Mouse (Mus musculus) neutrophil, adult 65 days (primary cell): ENCODE results near the gene Mitf. TPM values are rescaled to one million over a fixed set of nuclear protein-coding genes. Genes with fewer than 3 reads are reported as not detected.

Experiments used
- total RNA-seq: library from RNA; stranded (reverse); gene quantifications from 2 replicates; pipeline ENCODE4 v1.2.4, GENCODE M21; 2023

Mitf gene
- total RNA-seq: 7.9 and 9.6 TPM in 2 replicates

GRCm38 (mm10) chr6:97806781-97807743 lies at the start of gene Mitf:
Gene Mitf, plus strand, starts transcription at chr6:97807052.

Other genes with a start within 250 kb of the Mitf start
- 2.5 and 4.5 TPM in 2 replicates for gene Frmd4b, start 189.5 kb upstream of the Mitf start, total RNA-seq